Mouse (Mus musculus) adrenal gland, adult 18-20 months (tissue): ENCODE results near the gene Gm10160. TPM values are rescaled to one million over a fixed set of nuclear protein-coding genes. Genes with fewer than 3 reads are reported as not detected.
"Not testable (repeated sequence)": the region's sequence is repeated elsewhere in the genome, so short reads cannot be mapped to it uniquely, and the experiment has no call there.

Experiments used
- DNase-seq, 2 experiments: peaks; one replicate each; pipeline ENCODE4 v3.0.0; 2021 to 2022; ENCODE audit warnings: low spot score in 2 of 2
- total RNA-seq, 2 experiments: library from RNA; stranded (reverse); gene quantifications; 1 replicate in 1 of 2; 2 replicates in 1 of 2; pipeline ENCODE4 v1.2.3; 2021

Gene Gm10160
- total RNA-seq, 2 experiments from 2014 or later = not detected

- DNase-seq = peak; percentile 29 to 50
These were observed 3.6 kb upstream of the Gm10160 start, which contains the start of gene Tm6sf1 for GRCm38 (mm10) chr7:81858968-81859721. Gene Tm6sf1 (plus strand): TSS chr7:81859001.

DNA sequence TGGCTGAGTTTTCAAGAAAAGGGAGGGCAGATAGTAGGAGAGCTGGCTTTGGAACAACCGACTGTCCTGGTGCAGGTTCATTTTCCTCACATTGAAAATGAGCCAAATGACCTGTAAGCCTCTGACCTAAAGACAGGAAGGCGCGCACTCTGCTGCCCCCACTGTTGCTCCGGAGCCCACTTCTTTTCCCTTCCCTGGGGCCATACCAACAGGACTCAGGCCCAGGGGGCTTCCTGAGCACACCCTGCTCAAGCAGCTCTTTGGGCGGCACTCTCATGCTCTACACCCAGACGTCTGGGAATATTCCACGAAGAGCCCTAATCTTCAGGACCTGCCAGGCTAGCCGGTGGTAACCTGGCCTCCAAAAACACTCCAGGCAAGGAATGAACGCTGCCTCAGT is 2.6 kb upstream of the Gm10160 start:
- DNase-seq = no peak

DNA sequence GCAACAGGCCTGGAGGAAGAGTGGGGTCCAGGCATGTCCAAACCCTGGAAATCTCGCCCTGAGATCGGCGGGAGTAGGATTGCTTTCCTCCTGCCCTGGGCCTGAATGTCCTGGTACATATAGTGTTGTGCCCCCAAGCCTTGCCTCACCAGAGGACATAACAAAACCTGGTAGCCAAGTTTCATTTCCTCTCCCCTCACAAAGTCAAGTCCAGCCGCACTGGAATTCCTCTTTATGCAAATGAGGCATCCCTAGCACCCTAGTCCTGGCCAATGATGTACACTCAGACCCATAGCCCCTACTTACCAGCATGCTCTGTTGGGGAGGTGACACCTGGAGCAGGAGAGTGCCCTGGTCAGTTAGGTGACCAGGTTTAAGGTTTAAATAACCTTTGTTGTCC is 627 bp upstream of the Gm10160 start:
- DNase-seq = no peak

DNA sequence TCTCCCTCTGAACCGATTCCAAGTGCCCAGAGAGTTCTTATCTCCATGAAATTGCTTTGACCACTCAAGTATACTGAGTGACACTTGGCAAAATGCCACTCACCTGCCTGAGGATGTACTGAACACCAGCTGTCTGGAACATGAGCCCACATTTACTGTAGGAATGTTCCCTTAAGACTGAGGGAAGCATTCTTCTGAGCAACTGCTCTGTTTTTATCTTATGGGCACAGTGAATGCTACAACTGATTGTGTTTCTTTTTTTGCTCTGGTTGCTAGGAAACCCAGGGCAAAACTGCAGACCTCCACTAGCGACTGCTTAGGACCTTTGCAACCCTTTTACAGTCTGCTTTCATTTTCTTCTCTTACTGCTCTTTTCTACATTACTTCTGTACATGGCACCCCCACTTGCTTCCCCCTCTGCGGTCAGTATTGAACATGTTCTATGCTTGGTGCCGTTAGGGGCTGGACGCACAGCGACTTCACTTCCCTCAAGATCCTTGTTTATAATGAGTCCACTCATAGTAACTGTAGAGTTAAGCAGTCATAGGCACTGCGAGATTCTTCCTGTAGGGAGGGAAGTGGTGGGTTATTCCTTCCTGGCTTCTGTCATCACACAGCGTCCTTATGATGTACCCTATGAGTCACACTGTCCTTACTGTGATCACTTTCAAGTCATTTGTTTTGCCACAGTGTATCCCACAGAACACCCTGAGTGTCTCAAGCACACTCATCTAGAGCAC is 856 bp downstream of the Gm10160 start:
- no peak for DNase-seq

DNA sequence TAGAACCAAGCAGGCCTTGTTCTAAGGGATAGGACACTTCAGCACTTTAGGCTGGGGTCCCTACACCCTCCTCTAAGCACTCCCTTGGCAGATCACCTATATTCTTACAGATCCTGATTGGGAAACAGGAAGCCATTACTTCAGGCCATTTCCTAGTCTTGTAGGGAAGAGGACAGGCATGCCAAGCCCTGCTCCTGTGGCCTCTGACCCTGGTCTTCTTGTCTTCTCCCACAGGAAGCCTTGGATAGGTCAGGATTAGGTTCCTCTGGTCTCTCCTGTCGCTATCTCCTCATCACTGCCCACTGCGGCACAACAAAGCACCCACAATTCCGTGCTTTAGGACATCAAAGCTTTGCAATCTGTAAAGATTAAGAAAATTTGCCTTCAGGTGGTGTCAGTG is 3.9 kb downstream of the Gm10160 start:
- no peak for DNase-seq

- no peak for DNase-seq
These were observed 5.4 kb downstream of the Gm10160 start for GRCm38 (mm10) chr7:81850171-81850570.

DNA sequence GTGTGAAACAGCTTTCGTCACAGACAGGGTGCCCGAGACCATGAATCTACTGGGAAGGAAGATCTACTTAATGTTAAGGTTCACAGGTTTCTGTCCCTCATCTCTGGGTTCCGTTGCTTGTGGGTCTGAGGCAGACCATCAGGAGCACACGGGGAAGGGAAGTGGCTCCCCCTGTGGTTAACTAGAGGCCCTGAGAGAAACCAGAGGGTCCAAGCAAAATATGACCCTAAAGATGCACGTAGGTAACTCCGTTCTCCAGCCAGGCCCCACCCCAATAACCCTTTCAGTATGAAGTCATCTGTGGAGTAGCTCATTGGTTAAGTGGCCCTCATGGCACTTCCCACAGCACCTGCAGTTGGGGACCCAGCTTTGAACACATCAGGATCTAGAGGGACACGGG is 6.0 kb downstream of the Gm10160 start:
- no peak for DNase-seq

GRCm38 (mm10) chr7:81849214-81849613 is 6.4 kb downstream of the Gm10160 start:
- no peak for DNase-seq

GRCm38 (mm10) chr7:81847777-81848176 is 7.8 kb downstream of the Gm10160 start:
- no peak for DNase-seq

- DNase-seq = no peak
These were observed 8.6 kb downstream of the Gm10160 start for GRCm38 (mm10) chr7:81847010-81847409.

DNA sequence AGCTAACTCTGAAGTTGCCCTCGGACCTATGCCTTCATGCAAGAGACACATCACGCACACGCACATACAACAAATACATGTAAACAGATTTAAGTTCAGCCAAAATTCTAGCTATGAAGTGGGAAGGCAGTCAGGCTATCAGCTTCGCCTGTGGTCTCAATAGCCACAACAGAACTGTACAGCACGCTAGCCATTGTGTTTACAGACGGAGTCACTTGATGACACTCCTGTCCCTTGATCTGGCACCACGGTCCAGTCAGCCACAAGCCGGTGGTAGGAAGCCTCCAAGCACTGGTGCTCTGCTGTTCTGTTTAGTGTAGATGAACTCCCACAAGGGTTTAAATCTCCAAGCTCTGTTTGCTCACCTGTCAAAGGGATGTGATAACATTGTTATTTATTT is 9.6 kb downstream of the Gm10160 start:
- DNase-seq = no peak

- no peak for DNase-seq
These were observed 10.3 kb downstream of the Gm10160 start for GRCm38 (mm10) chr7:81845313-81845712.

GRCm38 (mm10) chr7:81844801-81845200 is 10.8 kb downstream of the Gm10160 start:
- DNase-seq = no peak

- DNase-seq = no peak
These were observed 11.7 kb downstream of the Gm10160 start for GRCm38 (mm10) chr7:81843903-81844302.

GRCm38 (mm10) chr7:81842998-81843397 is 12.6 kb downstream of the Gm10160 start:
- no peak for DNase-seq

GRCm38 (mm10) chr7:81842141-81842540 is 13.5 kb downstream of the Gm10160 start:
- no peak for DNase-seq

- DNase-seq = no peak
These were observed 14.2 kb downstream of the Gm10160 start for GRCm38 (mm10) chr7:81841439-81841838.

- no peak for DNase-seq
These were observed 14.9 kb downstream of the Gm10160 start for GRCm38 (mm10) chr7:81840661-81841181.

GRCm38 (mm10) chr7:81839746-81840145 is 15.8 kb downstream of the Gm10160 start:
- DNase-seq = no peak

DNA sequence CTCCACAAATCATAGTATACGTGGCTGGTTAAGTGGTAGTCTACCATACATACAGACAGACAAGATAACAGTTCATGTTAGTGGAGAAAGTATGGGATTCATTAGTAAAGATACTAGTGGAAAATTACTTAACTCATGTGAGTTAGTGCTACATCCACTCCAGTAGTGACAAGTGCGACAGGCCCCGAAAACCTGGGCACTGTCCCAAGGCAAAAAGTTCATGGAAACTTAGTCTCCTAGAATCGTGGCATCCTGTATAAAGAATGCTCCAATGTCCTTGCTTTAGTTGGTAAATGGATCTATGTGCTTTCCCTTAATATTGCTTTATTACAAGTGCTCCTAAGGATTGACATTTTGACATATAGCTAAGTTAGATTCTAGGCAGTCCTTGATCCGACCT is 17.8 kb downstream of the Gm10160 start:
- DNase-seq = not testable (repeated sequence)

DNA sequence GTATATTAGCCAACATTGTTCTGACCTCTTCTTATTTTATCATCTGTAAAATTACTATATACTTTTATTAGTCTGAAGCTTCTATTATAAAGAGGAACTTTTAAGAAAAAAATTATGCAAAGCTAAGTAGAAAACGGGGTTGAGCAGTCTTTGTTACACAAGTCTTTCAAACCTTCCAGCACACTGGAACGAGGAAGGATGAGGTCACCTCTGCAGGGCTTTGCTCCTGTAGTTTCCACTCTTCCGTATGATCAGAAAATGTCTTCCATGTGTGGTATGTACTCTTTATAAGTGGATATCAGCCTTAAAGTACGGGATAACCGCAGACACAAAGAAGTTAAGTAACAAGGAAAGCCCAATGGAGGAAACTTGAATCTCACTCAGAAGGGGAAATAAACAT is 20.2 kb downstream of the Gm10160 start:
- no peak for DNase-seq

- no peak for DNase-seq
These were observed 20.7 kb downstream of the Gm10160 start for GRCm38 (mm10) chr7:81834847-81835246.
